Mouse (Mus musculus): ENCODE measurements around the gene Smpd1. TPM values are rescaled to one million over a fixed set of nuclear protein-coding genes. Genes with fewer than 3 reads are reported as not detected.

The Smpd1 gene
- total and polyA plus RNA-seq, 3 experiments: 22.2 to 98.7 (median 32.3) TPM

GRCm38 (mm10) chr7:105581959-105582358, 27.8 kb downstream of the Smpd1 start:
- no peak overlapping the region for H3K4me3 ChIP-seq (ENCODE audit: control insufficient read depth in 1 of 2, insufficient read depth in 1 of 2, low read depth in 2 of 2, low read length in 2 of 2)
- TF ChIP-seq RAD21 (IDR thresholded peaks at IDR 0.05; ENCODE audit: low read depth, low read length): no peak
- no peak for TF ChIP-seq TAL1 (IDR thresholded peaks at IDR 0.05; ENCODE audit: low read length)
- TF ChIP-seq ZNF384 (IDR thresholded peaks at IDR 0.05; ENCODE audit: low read depth, low read length): no peak
- TF ChIP-seq UBTF (IDR thresholded peaks at IDR 0.05; ENCODE audit: borderline replicate concordance, insufficient read depth, low read depth, low read length): no peak
- no peak for TF ChIP-seq NELFE (IDR thresholded peaks at IDR 0.05; ENCODE audit: low read depth, low read length)
- TF ChIP-seq POLR2AphosphoS2 (IDR thresholded peaks at IDR 0.05; ENCODE audit: low read length): no peak
- no peak for TF ChIP-seq E2F4 (IDR thresholded peaks at IDR 0.05; ENCODE audit: borderline replicate concordance, low read depth, low read length)
- no peak for TF ChIP-seq MAX (IDR thresholded peaks at IDR 0.05; ENCODE audit: low read length)
- no peak for TF ChIP-seq RCOR1 (IDR thresholded peaks at IDR 0.05; ENCODE audit: low read depth, low read length)
- no peak for TF ChIP-seq SMC3 (IDR thresholded peaks at IDR 0.05; ENCODE audit: low read depth, low read length)
- no peak for TF ChIP-seq MYB (IDR thresholded peaks at IDR 0.05; ENCODE audit: low read depth, low read length)
- no peak for TF ChIP-seq CHD2 (IDR thresholded peaks at IDR 0.05; ENCODE audit: low read length)
- no peak for TF ChIP-seq CTCF (IDR thresholded peaks at IDR 0.05 in 2 of 3, conservative IDR thresholded peaks at IDR 0.05 in 1 of 3; ENCODE audit: control insufficient read depth in 1 of 3, insufficient read depth in 1 of 3, low read depth in 2 of 3, low read length in 3 of 3, poor library complexity in 1 of 3, severe bottlenecking in 1 of 3)

GRCm38 (mm10) chr7:105588325-105588912, 34.3 kb downstream of the Smpd1 start:
- Histone ChIP-seq H3K4me1 (ENCODE audit: control insufficient read depth in 1 of 2, insufficient read depth in 2 of 2, low read length in 2 of 2) (no peaks in the 10 kb centered on the region), H3K79me2 (ENCODE audit: control insufficient read depth, insufficient read depth, low read length, poor library complexity) (no peaks in the 10 kb centered on the region), H3K4me3 (ENCODE audit: control insufficient read depth in 1 of 2, insufficient read depth in 1 of 2, low read depth in 2 of 2, low read length in 2 of 2) (no peak overlapping the region), H3K9ac (ENCODE audit: control insufficient read depth, low read depth, low read length, poor library complexity, severe bottlenecking) (no peak overlapping the region), H3K9me3 (replicated peaks; ENCODE audit: insufficient read depth, low read length) (no peaks in the 10 kb centered on the region), H3K27me3 (ENCODE audit: control insufficient read depth in 1 of 2, insufficient read depth in 2 of 2, low read length in 2 of 2) (no peaks in the 10 kb centered on the region; a peak in 1 of 4 replicates), H3K36me3 (ENCODE audit: control insufficient read depth in 1 of 2, insufficient read depth in 2 of 2, low read length in 2 of 2) (no peaks in the 10 kb centered on the region), H3K27ac (ENCODE audit: control insufficient read depth, low read depth, low read length) (no peak overlapping the region)
- TF ChIP-seq POLR2AphosphoS2 (IDR thresholded peaks at IDR 0.05; ENCODE audit: low read length) (no peak), SIN3A (IDR thresholded peaks at IDR 0.05; ENCODE audit: low read length) (no peak), ZKSCAN1 (IDR thresholded peaks at IDR 0.05; ENCODE audit: low read depth, low read length) (no peak), ZMIZ1 (IDR thresholded peaks at IDR 0.05; ENCODE audit: low read depth, low read length) (no peak), TAL1 (IDR thresholded peaks at IDR 0.05; ENCODE audit: low read length) (no peak), ZC3H11A (IDR thresholded peaks at IDR 0.05; ENCODE audit: low read depth, low read length) (no peak), MAZ (IDR thresholded peaks at IDR 0.05; ENCODE audit: low read depth, low read length) (no peak), NELFE (IDR thresholded peaks at IDR 0.05; ENCODE audit: low read depth, low read length) (no peak), E2F4 (IDR thresholded peaks at IDR 0.05; ENCODE audit: borderline replicate concordance, low read depth, low read length) (no peak), SMC3 (IDR thresholded peaks at IDR 0.05; ENCODE audit: low read depth, low read length) (no peak), GATA1 (IDR thresholded peaks at IDR 0.05; ENCODE audit: low read depth, low read length) (no peak), TCF12 (IDR thresholded peaks at IDR 0.05; ENCODE audit: low read depth, low read length) (no peak), ZNF384 (IDR thresholded peaks at IDR 0.05; ENCODE audit: low read depth, low read length) (no peak), RAD21 (IDR thresholded peaks at IDR 0.05; ENCODE audit: low read depth, low read length) (no peak), ELF1 (IDR thresholded peaks at IDR 0.05; ENCODE audit: low read depth, low read length) (no peak), USF2 (IDR thresholded peaks at IDR 0.05; ENCODE audit: borderline replicate concordance in 1 of 2, insufficient read depth in 1 of 2, low read depth in 1 of 2, low read length in 2 of 2) (no peak), BHLHE40 (IDR thresholded peaks at IDR 0.05; ENCODE audit: borderline replicate concordance, low read depth, low read length) (no peak), MYB (IDR thresholded peaks at IDR 0.05; ENCODE audit: low read depth, low read length) (no peak), USF1 (IDR thresholded peaks at IDR 0.05; ENCODE audit: low read depth, low read length) (no peak)
- DNase-seq (ENCODE audit: low read depth, low spot score): no peak

More at GRCm38 (mm10) chr7:105581959-105582358, 27.8 kb downstream of the Smpd1 start:
- no peaks in the 10 kb centered on the region; a peak in 1 of 4 replicates for H3K27me3 ChIP-seq (ENCODE audit: control insufficient read depth in 1 of 2, insufficient read depth in 2 of 2, low read length in 2 of 2)
- H3K27ac ChIP-seq (ENCODE audit: control insufficient read depth, low read depth, low read length): no peak overlapping the region
- H3K36me3 ChIP-seq (ENCODE audit: control insufficient read depth in 1 of 2, insufficient read depth in 2 of 2, low read length in 2 of 2): no peaks in the 10 kb centered on the region
- H3K4me1 ChIP-seq (ENCODE audit: control insufficient read depth in 1 of 2, insufficient read depth in 2 of 2, low read length in 2 of 2): no peaks in the 10 kb centered on the region
- no peaks in the 10 kb centered on the region for H3K9me3 ChIP-seq (replicated peaks; ENCODE audit: insufficient read depth, low read length)
- DNase-seq (ENCODE audit: low read depth, low spot score): no peak
- no peak overlapping the region for H3K9ac ChIP-seq (ENCODE audit: control insufficient read depth, low read depth, low read length, poor library complexity, severe bottlenecking)
- H3K79me2 ChIP-seq (ENCODE audit: control insufficient read depth, insufficient read depth, low read length, poor library complexity): no peaks in the 10 kb centered on the region

All from MEL (cell line).